Mouse (Mus musculus): Measurements from ENCODE around the gene Mon1a.

DNA sequence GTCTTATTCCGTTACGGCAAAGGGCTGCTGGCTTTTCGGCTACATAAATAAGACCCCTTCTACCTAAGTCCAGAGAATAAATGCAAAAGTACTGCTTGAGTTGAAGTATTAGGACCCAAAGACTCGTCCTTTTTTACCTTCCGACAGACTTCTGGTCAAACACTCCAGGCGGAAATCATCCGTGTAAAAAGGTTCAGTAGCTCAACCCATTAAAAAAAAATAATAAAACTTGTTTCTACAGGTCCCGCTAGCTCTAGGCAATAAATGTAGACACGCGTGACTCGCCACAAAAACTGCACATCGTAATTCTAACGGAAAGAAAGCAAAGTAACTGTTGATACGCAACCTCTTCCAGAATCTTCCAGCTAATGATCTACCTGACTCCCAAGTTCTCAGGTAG, 14.8 kb upstream of the Mon1a start, which contains the start of gene Rbm6:
- TF ChIP-seq POLR2A (IDR thresholded peaks at IDR 0.05; ENCODE audit: low read depth, low read length) (no peak), CTCF (IDR thresholded peaks at IDR 0.05; ENCODE audit: borderline replicate concordance, insufficient read depth, low read length) (no peak)

Data from embryonic fibroblast, embryonic 13.5 days (primary cell).